Mouse (Mus musculus) heart, embryonic 13.5 days (tissue): ENCODE results near the gene Dhrs13. TPM values are rescaled to one million over a fixed set of nuclear protein-coding genes. Genes with fewer than 3 reads are reported as not detected.
"Not testable (repeated sequence)": the region's sequence is repeated elsewhere in the genome, so short reads cannot be mapped to it uniquely, and the experiment has no call there.

Source experiments
- ATAC-seq: fragments of 200-750 bp; cut with Nextera tagmentation; 2 replicates; pipeline ENCODE4 v1.8.0; 2017; ENCODE audit warnings: moderate TSS enrichment; ENCODE audit not compliant: insufficient number of reproducible peaks, low FRiP score, low TSS enrichment; ENCODE audit errors: extremely low read depth
- H3K27ac ChIP-seq: fragments of 300-500 bp; sonication (generic); replicated peaks from 2 replicates; pipeline ENCODE4 v1.5.1; 2015; ENCODE audit warnings: moderate library complexity, mild to moderate bottlenecking, inconsistent platforms
- H3K27me3 ChIP-seq: fragments of 300-500 bp; sonication (generic); replicated peaks from 2 replicates; pipeline ENCODE4 v1.6.1; 2015; ENCODE audit warnings: mild to moderate bottlenecking, inconsistent platforms
- H3K36me3 ChIP-seq: fragments of 300-500 bp; sonication (generic); 2 replicates; pipeline ENCODE4 v1.6.1; 2015; ENCODE audit warnings: mild to moderate bottlenecking, inconsistent platforms
- H3K4me1 ChIP-seq: fragments of 300-500 bp; sonication (generic); 2 replicates; pipeline ENCODE4 v1.6.1; 2015; ENCODE audit warnings: inconsistent platforms
- H3K4me2 ChIP-seq: fragments of 300-500 bp; sonication (generic); 2 replicates; pipeline ENCODE4 v1.6.1; 2015; ENCODE audit warnings: inconsistent platforms, mild to moderate bottlenecking, moderate library complexity
- H3K4me3 ChIP-seq: fragments of 300-500 bp; sonication (generic); 2 replicates; pipeline ENCODE4 v1.5.1; 2015; ENCODE audit warnings: moderate library complexity, mild to moderate bottlenecking, inconsistent platforms
- H3K9ac ChIP-seq: fragments of 300-500 bp; sonication (generic); 2 replicates; pipeline ENCODE4 v1.6.1; 2015; ENCODE audit warnings: inconsistent platforms, mild to moderate bottlenecking, moderate library complexity
- H3K9me3 ChIP-seq: fragments of 300-500 bp; sonication (generic); 2 replicates; pipeline ENCODE4 v1.6.1; 2016; ENCODE audit warnings: inconsistent platforms
- whole genome bisulfite sequencing: fragments of 180-500 bp; shearing (Covaris S2); methylation state at CpG from one replicate; pipeline ENCODE4 v1.1.7; 2015; ENCODE audit warnings: mixed read lengths; 5-methylcytosine and 5-hydroxymethylcytosine counted together
- polyA plus RNA-seq: library from polyadenylated mRNA; unstranded; fragments of >200 nt; fragmentation: Nextera tagmentation; extraction: Ambion mirVana; gene quantifications from 2 replicates; pipeline ENCODE4 v1.2.1, GENCODE M21; 2015

The Dhrs13 gene
- polyA plus RNA-seq, 1 experiment from 2014 or later = 13.2 TPM

GRCm38 (mm10) chr11:78023607-78024006 lies 8.5 kb upstream of the Dhrs13 start:
- Histone ChIP-seq H3K36me3 (peaks cover 92% of the 10 kb centered on the region), H3K4me2 (no peak overlapping the region), H3K9ac (no peak overlapping the region), H3K9me3 (no peaks in the 10 kb centered on the region), H3K27me3 (no peaks in the 10 kb centered on the region), H3K27ac (no peak overlapping the region), H3K4me1 (0 out of 2 replicates have a peak, but pooled peaks cover 2% of the 10 kb centered on the region), H3K4me3 (no peak overlapping the region)
- ATAC-seq = no peak
- WGBS = 78% methylated on average over 8 of the region's 8 CpGs

- H3K27me3 ChIP-seq = no peaks in the 10 kb centered on the region
- 89% methylated on average over 8 of the region's 8 CpGs for WGBS
- H3K27ac ChIP-seq = no peak overlapping the region
- no peak for ATAC-seq
- peaks cover 59% of the 10 kb centered on the region for H3K36me3 ChIP-seq
- no peaks in the 10 kb centered on the region for H3K9me3 ChIP-seq
- H3K4me3 ChIP-seq = no peak overlapping the region
- no peak overlapping the region for H3K9ac ChIP-seq
- peaks cover 24% of the 10 kb centered on the region for H3K4me1 ChIP-seq
- H3K4me2 ChIP-seq = no peak overlapping the region
These were observed 2.8 kb upstream of the Dhrs13 start for GRCm38 (mm10) chr11:78029240-78029639.

- Histone ChIP-seq H3K4me2 (no peak overlapping the region), H3K27ac (no peak overlapping the region), H3K9me3 (no peaks in the 10 kb centered on the region), H3K4me3 (no peak overlapping the region), H3K36me3 (peaks cover 56% of the 10 kb centered on the region), H3K4me1 (peaks cover 24% of the 10 kb centered on the region), H3K27me3 (no peaks in the 10 kb centered on the region), H3K9ac (no peak overlapping the region)
- no peak for ATAC-seq
- 60% methylated on average over 2 of the region's 2 CpGs for WGBS
These were observed 1.5 kb upstream of the Dhrs13 start for GRCm38 (mm10) chr11:78030600-78030999.

- 40% methylated on average over 6 of the region's 6 CpGs for WGBS
- peak overlapping the region; percentile 90 for H3K9ac ChIP-seq
- no peaks in the 10 kb centered on the region for H3K27me3 ChIP-seq
- peak overlapping the region; percentile 81 for H3K4me3 ChIP-seq
- peaks cover 24% of the 10 kb centered on the region for H3K4me1 ChIP-seq
- no peak for ATAC-seq
- peak overlapping the region; percentile 92 for H3K4me2 ChIP-seq
- H3K27ac ChIP-seq = peak overlapping the region; percentile 88
- no peaks in the 10 kb centered on the region for H3K9me3 ChIP-seq
- H3K36me3 ChIP-seq = peaks cover 48% of the 10 kb centered on the region
These were observed 691 bp upstream of the Dhrs13 start for GRCm38 (mm10) chr11:78031389-78031788.

GRCm38 (mm10) chr11:78032809-78033195 lies 722 bp downstream of the Dhrs13 start:
- Histone ChIP-seq H3K36me3 (peaks cover 34% of the 10 kb centered on the region), H3K9ac (peak overlapping the region; percentile 90), H3K4me2 (peak overlapping the region; percentile 92), H3K27ac (peak overlapping the region; percentile 88), H3K4me3 (peak overlapping the region; percentile 81), H3K9me3 (no peaks in the 10 kb centered on the region), H3K4me1 (peaks cover 35% of the 10 kb centered on the region), H3K27me3 (no peaks in the 10 kb centered on the region)
- no peak for ATAC-seq
- WGBS = 14% methylated on average over 5 of the region's 5 CpGs

GRCm38 (mm10) chr11:78033931-78034617 lies 2.0 kb downstream of the Dhrs13 start:
- no peak for ATAC-seq
- WGBS = 88% methylated on average over 23 of the region's 23 CpGs
- H3K27me3 ChIP-seq = no peaks in the 10 kb centered on the region
- peaks cover 45% of the 10 kb centered on the region for H3K4me1 ChIP-seq
- H3K27ac ChIP-seq = no peak overlapping the region
- no peak overlapping the region for H3K4me3 ChIP-seq
- no peak overlapping the region for H3K4me2 ChIP-seq
- no peaks in the 10 kb centered on the region for H3K9me3 ChIP-seq
- H3K9ac ChIP-seq = no peak overlapping the region
- peaks cover 22% of the 10 kb centered on the region for H3K36me3 ChIP-seq

GRCm38 (mm10) chr11:78036791-78037190 lies 4.7 kb downstream of the Dhrs13 start:
- Histone ChIP-seq H3K4me3 (no peak overlapping the region), H3K9ac (no peak overlapping the region), H3K4me2 (no peak overlapping the region), H3K27me3 (no peaks in the 10 kb centered on the region), H3K27ac (no peak overlapping the region), H3K9me3 (no peaks in the 10 kb centered on the region), H3K4me1 (peaks cover 34% of the 10 kb centered on the region), H3K36me3 (peaks cover 35% of the 10 kb centered on the region)
- ATAC-seq = no peak
- WGBS = 81% methylated on average over 10 of the region's 10 CpGs

GRCm38 (mm10) chr11:78037831-78038752 lies 6.0 kb downstream of the Dhrs13 start, which contains the start of gene Flot2:
TSS of gene Flot2 (plus strand) at chr11:78037931.
- H3K4me2 ChIP-seq = peak within 1 kb of the TSS; percentile 76
- peaks cover 45% of the 10 kb centered on the region for H3K36me3 ChIP-seq
- peaks cover 27% of the 10 kb centered on the region for H3K4me1 ChIP-seq
- no peaks in the 10 kb centered on the region for H3K9me3 ChIP-seq
- peak; percentile 51; the same call in 1 of the 2 replicates for ATAC-seq
- WGBS = 1% methylated on average over 52 of the region's 55 CpGs
- peak within 1 kb of the TSS; percentile 92 for H3K9ac ChIP-seq
- no peaks in the 10 kb centered on the region for H3K27me3 ChIP-seq
- peak within 1 kb of the TSS; percentile 84 for H3K4me3 ChIP-seq
- peak within 1 kb of the TSS; percentile 86 for H3K27ac ChIP-seq

GRCm38 (mm10) chr11:78040878-78041277 lies 8.8 kb downstream of the Dhrs13 start:
- WGBS = 78% methylated on average over 2 of the region's 2 CpGs
- peaks cover 40% of the 10 kb centered on the region for H3K4me1 ChIP-seq
- peaks cover 36% of the 10 kb centered on the region for H3K36me3 ChIP-seq
- no peak overlapping the region for H3K27ac ChIP-seq
- no peak overlapping the region for H3K4me2 ChIP-seq
- H3K4me3 ChIP-seq = no peak overlapping the region
- H3K27me3 ChIP-seq = no peaks in the 10 kb centered on the region
- no peaks in the 10 kb centered on the region for H3K9me3 ChIP-seq
- no peak for ATAC-seq
- H3K9ac ChIP-seq = no peak overlapping the region

- not testable (repeated sequence) for H3K4me3 ChIP-seq, H3K27me3 ChIP-seq, H3K9ac ChIP-seq, H3K9me3 ChIP-seq, H3K4me2 ChIP-seq, H3K27ac ChIP-seq, ATAC-seq
- H3K36me3 ChIP-seq = peaks cover 48% of the 10 kb centered on the region
- peaks cover 33% of the 10 kb centered on the region for H3K4me1 ChIP-seq
- 88% methylated on average over 4 of the region's 4 CpGs for WGBS
These were observed 10.3 kb downstream of the Dhrs13 start for GRCm38 (mm10) chr11:78042290-78042870.

- Histone ChIP-seq H3K9me3 (no peaks in the 10 kb centered on the region), H3K9ac (peak overlapping the region; percentile 20; the same call in 1 of the 2 replicates), H3K27me3 (no peaks in the 10 kb centered on the region), H3K4me1 (peaks cover 17% of the 10 kb centered on the region), H3K4me2 (peak overlapping the region; percentile 30), H3K4me3 (no peak overlapping the region), H3K36me3 (peaks cover 49% of the 10 kb centered on the region), H3K27ac (peak overlapping the region; percentile 95)
- 0 out of 2 replicates have a peak, but pooled peaks have one; percentile 51 for ATAC-seq
- 36% methylated on average over 5 of the region's 5 CpGs for WGBS
These were observed 12.7 kb downstream of the Dhrs13 start for GRCm38 (mm10) chr11:78044758-78045251.
